Mouse (Mus musculus): ENCODE data around the gene Pmf1.
"Not testable (repeated sequence)": the region's sequence is repeated elsewhere in the genome, so short reads cannot be mapped to it uniquely, and the experiment has no call there.

Gene Pmf1

DNA sequence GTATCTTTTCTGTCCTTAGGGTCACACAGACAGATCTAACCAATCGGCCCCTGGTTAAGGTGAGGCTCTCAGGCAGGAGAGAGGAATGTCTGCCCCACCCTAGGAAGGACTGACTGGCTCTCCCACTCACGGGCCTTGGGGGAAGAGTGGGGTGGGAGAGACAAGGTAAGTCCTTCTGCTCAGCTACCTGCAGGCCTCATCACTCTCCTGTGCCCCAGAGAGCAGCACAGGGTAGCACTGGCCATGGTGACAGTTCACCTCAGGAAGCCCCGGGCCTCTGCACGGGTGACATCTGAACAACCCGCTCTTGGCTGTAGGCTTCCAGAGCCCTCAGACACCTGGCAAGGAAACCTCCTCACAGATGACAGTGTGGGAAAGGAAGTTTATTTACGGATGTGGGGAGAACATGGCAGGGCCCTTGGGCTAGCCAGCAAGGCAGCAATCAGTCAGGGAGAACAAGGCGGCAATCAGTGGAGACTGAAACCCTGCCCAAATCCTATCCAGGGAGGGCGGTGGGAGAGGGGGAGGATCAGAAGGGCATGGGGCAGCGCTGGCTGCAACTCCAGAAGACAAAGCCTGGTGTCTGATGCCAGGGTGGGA, 16.3 kb downstream of the Pmf1 start:
- DNase-seq: peak; percentile 60 to 66

DNA sequence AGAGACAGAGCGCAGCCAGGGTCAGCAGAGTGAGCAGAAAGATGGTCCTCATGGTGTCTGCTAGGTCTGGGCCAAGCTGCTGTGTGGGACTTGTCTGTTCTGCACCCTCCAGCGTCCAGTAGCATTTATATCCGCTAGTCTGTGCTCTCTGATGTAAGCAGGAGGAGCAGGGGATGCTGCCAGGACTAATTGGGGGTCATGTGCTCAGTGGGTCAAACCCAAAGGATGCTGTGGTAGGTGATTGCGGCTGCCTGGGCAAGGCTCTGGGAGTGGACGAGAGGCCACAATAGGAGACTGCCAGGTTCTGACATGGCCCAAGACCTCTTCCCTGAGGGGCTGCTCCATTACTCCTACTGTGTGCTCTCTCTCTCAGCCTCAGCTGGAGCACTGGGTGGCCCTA, 25.8 kb downstream of the Pmf1 start, which contains the start of gene Bglap:
Gene Bglap (minus strand): TSS at position 101 of the 400 bp plus-strand sequence.
- no peak for DNase-seq

DNA sequence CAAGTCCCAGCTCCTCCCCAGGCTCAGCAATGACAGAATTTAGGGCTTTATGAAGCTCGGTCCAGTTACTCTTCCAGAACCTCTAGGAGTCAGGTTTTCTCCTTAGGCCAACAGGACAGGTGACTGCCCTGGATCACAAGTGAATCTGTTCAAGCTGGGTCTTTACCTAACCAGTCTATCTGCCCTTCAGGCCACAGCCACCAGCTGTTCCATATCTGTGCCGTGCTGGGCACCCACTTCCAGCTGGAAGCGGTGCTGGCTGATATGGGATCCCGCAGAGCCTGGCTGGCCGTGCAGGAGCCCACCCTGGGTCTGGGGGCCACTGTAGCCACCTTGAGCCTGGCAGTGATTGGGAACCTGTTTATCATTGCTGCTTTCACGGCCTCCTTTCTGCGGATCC, 27.7 kb downstream of the Pmf1 start:
- not testable (repeated sequence) for DNase-seq

DNA sequence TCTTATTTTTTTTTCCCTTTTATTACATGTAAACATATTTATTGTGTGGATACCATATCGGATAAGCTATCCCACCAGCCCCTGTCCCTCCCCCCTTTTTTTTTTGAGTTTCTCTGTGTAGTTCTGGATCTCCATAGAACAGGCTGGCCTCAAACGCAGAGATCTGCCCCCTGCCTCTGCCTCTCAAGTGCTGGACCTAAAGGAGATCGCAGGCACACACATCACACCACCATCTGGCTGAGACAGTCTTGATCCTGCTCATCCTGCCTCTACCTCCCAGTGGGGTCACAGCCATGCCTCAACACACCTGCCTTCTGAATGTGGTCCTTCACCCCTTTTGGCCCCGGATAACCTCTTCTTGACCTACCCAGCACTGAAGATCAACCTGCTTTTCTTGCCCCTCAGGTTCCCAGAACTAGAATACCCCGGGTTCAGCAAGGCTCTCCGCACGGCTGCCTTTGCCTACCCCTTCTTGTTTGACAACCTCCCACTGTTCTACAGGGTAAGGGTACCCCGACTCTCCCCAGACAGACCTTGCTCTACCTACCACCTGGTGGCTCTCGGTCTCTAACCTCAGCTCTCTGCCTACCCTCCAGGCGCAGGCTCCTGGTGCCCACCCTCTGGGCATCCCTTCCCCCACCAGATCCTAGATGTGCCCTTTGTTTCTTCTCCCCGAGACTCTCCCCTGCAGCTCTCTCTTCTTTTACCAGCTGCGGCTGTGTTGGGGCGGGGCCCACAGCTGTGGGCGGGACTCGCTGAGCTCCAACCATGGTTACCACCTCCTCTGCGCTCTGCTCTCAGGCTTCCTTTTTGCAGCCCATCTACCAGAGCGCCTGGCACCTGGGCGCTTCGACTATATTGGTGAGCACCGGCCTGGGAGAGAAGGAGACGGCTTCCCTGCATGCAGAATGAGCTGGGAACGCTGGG, 28.5 kb downstream of the Pmf1 start:
- peak in 1 of 2 experiments; percentile 20 for DNase-seq

DNA sequence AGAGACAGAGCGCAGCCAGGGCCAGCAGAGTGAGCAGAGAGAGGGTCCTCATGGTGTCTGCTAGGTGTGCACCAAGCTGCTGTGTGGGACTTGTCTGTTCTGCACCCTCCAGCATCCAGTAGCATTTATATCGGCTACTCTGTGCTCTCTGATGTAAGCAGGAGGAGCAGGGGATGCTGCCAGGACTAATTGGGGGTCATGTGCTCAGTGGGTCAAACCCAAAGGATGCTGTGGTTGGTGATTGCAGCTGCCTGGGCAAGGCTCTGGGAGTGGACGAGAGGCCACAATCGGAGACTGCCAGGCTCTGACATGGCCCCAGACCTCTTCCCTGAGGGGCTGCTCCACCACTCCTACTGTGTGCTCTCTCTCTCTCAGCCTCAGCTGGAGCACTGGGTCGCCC, 31.5 kb downstream of the Pmf1 start, which contains the start of gene Bglap2:
Gene Bglap2 (minus strand): TSS at position 101 of the 400 bp plus-strand sequence.
- DNase-seq: not testable (repeated sequence)

DNA sequence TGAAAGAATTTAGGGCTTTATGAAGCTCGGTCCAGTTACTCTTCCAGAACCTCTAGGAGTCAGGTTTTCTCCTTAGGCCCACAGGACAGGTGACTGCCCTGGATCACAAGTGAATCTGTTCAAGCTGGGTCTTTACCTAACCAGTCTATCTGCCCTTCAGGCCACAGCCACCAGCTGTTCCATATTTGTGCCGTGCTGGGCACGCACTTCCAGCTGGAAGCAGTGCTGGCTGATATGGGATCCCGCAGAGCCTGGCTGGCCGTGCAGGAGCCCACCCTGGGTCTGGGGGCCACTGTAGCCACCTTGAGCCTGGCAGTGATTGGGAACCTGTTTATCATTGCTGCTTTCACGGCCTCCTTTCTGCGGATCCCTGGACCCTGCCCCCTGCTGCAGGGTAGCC, 33.5 kb downstream of the Pmf1 start:
- not testable (repeated sequence) for DNase-seq

DNA sequence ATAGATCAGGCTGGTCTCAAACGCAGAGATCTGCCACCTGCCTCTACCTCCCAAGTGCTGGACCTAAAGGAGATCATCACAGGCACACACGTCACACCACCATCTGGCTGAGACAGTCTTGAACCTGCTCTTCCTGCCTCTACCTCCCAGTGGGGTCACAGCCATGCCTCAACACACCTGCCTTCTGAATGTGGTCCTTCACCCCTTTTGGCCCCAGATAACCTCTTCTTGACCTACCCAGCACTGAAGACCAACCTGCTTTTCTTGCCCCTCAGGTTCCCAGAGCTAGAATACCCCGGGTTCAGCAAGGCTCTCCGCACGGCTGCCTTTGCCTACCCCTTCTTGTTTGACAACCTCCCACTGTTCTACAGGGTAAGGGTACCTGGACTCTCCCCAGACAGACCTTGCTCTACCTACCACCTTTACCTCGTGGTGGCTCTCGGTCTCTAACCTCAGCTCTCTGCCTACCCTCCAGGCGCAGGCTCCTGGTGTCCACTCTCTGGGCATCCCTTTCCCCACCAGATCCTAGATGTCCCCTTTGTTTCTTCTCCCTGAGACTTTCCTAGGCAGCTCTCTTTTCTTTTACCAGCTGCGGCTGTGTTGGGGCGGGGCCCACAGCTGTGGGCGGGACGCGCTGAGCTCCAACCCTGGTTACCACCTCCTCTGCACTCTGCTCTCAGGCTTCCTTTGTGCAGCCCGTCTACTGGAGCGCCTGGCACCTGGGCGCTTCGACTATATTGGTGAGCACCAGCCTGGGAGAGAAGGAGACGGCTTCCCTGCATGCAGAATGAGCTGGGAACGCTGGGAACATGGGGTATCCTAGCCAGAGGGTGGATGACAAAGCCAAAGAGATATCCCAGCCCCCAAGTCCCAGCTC, 34.1 kb downstream of the Pmf1 start:
- not testable (repeated sequence) for DNase-seq

DNA sequence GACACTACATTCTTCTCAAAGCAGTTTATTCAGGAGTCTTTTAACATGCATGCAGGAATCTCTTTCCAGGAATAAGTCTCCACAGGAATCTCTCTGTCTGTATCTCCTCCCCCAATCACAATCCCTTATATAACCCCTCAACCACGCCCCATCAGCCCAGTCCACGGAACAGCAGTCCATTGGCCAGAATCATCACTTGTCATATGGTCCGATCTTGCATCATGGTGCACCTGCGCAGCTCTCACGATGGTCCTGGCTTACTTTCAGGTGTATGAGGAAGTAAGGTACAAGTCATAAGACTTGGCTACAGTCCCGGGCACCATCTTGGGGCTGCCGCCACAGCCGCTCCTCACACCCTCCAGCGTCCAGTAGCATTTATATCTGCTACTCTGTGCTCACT, 37.5 kb downstream of the Pmf1 start, which contains the start of gene Bglap3:
Gene Bglap3 (minus strand): TSS at position 101 of the 400 bp plus-strand sequence.
- not testable (repeated sequence) for DNase-seq

DNA sequence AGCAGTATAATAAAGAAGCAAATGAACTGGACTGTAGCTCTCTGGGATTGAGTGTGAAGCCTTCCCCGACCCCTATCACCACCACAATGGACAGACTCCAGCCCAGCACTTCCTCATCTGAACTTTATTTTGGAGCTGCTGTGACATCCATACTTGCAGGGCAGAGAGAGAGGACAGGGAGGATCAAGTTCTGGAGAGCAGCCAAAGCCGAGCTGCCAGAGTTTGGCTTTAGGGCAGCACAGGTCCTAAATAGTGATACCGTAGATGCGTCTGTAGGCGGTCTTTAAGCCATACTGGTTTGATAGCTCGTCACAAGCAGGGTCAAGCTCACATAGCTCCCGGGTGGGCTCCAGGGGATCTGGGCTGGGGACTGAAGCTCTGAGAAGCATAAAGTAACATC, 41.6 kb downstream of the Pmf1 start:
- not testable (repeated sequence) for DNase-seq

DNA sequence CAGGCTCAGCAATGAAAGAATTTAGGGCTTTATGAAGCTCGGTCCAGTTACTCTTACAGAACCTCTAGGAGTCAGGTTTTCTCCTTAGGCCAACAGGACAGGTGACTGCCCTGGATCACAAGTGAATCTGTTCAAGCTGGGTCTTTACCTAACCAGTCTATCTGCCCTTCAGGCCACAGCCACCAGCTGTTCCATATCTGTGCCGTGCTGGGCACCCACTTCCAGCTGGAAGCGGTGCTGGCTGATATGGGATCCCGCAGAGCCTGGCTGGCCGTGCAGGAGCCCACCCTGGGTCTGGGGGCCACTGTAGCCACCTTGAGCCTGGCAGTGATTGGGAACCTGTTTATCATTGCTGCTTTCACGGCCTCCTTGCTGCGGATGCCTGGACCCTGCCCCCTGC, 42.6 kb downstream of the Pmf1 start:
- DNase-seq: not testable (repeated sequence)

DNA sequence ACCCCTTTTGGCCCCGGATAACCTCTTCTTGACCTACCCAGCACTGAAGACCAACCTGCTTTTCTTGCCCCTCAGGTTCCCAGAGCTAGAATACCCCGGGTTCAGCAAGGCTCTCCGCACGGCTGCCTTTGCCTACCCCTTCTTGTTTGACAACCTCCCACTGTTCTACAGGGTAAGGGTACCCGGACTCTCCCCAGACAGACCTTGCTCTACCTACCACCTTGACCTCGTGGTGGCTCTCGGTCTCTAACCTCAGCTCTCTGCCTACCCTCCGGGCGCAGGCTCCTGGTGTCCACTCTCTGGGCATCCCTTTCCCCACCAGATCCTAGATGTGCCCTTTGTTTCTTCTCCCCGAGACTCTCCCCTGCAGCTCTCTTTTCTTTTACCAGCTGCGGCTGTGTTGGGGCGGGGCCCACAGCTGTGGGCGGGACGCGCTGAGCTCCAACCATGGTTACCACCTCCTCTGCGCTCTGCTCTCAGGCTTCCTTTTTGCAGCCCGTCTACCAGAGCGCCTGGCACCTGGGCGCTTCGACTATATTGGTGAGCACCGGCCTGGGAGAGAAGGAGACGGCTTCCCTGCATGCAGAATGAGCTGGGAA, 43.2 kb downstream of the Pmf1 start:
- DNase-seq: not testable (repeated sequence)

DNA sequence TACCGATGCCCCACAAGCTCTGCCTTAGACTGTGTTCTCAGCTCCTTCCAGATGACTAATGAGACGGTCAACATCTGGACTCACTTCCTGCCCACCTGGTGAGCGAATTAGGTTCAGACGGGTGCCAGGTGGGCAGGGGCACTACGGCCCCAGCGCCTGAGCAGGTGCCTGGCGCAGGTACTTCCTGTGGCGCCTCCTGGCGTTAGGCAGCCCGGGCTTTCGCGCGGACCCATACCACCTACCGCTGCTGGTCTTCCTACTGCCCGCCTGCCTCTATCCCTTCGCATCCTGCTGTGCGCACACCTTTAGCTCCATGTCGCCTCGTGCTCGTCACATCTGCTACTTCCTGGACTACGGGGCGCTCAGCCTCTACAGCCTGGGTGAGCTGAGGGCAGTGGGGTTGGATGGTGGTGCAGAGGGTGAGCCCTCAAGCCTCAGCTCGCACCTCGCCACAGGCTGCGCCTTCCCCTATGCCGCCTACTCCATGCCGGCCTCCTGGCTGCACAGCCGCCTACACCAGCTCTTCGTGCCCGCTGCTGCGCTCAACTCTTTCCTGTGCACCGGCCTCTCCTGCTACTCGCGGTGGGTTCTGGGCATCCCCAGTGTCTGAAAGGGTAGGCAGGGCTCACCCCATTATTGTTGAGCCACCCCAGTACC, 44.3 kb downstream of the Pmf1 start:
- no peak for DNase-seq

DNA sequence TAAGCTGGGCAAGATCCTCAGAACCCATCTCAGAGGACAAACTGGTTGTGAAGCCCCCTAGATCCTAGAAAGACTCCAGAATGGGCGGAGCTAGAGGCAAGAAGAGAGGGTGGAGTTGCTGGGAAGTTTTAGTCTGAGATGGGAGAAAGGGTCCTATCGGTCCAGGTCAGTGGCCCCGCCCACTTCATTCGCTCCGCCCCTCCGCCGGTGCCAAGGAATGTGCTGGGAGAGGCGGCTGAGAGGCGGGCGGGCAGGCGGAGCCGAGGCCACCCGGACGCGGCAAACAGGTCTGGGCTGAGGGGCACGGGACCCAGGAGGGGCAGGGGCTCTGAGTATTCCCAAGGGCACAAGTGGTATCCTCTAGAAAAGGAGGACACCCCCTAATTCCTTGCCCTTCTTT, 45.8 kb downstream of the Pmf1 start, which contains the start of gene Paqr6:
Gene Paqr6 (plus strand): TSS at position 248 of the 400 bp plus-strand sequence.
- peak; percentile 63 to 77 for DNase-seq

DNA sequence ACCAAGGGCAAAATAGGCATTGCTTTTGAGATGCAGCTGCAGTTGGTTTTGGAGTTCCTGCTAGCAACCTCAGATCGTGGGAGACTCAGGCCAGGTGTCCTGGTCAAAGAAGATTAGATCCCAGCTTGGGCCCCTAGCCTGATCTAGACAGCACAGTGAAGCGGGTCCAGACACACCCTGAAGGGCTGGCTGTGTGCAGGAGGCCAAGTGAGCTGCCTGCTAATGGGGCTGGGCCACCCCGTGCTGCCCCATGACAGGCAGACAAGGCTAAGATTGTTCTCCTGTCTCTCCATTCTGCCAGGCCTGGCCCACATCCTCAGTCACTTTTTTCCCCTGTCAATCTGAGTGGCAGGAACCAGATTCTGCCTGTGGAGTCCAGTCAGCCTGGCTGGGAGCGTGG, 46.4 kb downstream of the Pmf1 start:
- peak in 1 of 2 experiments; percentile 39 for DNase-seq

DNA sequence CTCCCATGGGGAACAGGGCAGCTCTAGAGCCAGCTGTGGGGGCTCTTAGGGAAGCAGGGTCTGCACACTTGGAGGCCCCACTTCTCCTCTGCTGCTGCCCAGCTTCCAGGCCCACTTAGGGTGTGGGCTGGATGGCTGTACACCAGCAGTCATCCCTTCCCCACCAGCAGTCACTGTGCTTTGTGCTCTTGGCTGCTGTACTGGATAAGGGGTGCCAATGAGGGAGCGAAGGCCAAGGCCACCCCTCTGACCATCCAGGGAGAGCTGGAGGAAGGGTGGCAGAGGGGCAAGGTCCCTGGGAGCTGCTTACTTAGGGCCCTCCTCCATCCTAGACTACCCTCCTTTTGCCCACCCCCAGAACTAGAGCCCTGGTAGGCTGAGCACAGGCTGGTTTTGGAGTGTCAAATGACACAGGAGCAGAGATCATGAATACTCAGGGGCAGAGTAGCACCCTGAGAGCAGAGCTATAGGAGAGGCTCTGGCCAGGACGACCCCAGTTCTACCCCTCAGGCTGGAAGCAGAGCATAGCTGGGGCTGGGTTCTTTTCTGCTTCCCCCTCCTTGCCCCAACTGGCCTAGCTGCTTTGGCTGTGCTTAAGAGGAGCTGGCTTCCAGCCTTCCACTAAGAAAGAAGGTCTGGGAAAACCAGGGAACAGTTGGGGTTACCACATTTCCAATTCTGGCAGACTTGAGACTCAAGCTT, 48.4 kb downstream of the Pmf1 start:
- peak; percentile 26 to 42 for DNase-seq

DNA sequence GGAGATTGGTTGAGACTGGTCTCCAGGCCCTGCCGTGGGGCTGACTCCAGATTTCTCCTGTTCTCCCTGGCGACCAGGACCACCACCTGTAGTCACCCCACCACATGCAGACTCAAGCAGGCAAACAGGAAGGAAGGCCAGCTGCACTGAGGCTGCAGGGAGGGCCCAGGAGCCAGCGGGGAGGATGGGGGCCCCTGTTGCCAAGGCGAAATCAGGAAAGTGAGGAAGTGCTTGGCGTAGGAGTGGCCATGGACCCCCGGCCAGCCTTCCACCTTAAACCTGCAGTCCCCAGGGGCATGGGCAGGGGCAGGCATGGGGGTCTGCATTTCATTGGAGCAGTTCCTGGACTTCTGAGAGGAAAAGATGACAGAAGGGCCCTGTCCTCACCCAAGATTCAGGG, 49.0 kb downstream of the Pmf1 start:
- DNase-seq: no peak

DNA sequence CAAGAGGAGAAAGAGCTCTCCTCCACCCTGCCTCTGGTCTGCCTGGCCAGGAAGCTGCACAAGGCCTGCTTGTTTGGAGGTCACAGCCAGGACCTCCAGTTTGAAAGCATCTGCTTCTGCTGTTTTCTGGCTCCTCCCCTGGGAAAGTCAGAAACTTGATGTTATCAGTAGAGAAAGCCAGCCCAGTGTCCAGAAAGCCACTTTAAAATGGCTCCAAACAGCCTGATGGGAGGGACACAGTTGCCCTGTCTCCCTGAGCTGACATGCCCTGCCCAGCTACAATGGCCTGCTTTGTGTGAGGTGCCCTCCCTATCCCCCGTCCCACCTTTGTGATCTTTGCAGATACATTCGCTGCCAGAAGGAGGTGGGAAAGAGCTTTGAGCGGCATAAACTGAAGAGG, 50.1 kb downstream of the Pmf1 start:
- DNase-seq: no peak

DNA sequence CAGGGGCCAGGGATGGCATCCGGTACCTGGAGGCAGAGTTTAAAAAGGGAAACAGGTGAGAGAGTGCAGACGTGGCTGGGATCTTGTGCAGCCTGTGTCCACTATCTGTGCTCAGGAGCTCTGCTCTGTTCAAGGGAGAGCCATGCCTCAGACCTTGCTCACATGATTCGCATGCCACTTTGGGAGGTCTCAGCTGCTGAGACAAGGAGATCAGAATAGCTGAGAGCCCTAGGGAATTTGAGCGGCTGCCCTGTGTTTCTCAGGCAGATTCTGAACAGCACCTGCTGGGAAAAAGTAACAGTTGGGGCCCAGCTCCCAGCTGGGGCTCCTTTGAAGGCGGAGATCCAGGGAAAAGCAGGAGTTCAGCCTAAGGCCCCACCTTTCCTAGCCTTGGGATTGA, 50.5 kb downstream of the Pmf1 start:
- no peak for DNase-seq

DNA sequence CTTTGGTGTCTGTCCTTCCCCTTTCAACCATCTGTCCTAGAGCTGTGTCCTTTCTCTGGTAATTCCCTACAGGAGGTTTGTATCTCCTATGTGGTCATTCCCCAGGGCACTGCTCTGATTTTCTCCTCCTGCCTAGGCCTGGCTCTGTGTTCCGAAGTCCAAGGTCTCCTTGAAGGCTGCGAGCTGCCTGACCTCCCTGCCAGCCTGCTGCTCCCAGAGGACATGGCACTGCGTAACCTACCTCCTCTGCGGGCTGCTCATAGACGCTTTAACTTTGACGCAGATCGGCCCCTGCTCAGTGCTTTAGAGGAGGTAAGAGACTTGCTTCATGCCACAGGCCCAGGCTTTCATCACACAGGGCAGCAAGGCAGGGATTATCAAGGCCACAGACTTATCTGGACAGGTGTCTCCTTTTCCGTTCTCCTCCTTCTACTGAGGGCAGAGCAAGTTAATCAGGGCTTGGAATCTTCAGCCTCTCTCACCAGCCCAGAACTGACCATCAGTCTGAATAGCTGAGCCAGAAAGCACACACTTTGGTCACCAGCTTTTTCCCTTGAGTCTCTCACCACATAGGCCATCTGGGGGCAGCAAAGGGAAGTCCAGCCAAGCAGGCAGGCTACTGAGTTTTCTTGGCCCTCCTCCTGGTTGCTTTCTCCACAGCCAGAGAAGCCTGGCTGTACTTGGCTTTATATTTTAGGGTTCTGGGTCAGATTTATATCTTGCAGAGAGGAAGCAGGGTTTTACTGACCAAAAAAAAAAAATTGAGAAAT, 55.5 kb downstream of the Pmf1 start:
- peak; percentile 38 to 52 for DNase-seq

DNA sequence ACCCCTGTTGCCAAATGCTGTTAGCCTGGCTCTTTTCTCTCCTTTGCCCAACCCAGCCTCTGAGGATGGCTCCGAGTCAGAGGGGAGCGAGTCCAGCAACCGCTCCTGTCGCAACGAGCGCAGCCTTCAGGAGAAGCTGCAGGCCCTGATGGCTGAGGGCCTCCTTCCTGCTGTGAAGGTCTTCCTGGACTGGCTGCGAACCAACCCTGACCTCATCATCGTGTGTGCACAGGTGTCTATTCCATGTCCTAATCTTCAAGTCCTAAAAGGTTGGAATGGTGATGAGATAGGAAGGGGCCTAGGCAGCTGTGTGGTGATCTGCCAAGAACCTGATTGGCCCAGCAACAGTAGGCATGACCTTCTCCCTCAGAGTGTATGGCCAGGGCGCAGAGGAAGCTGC, 57.2 kb downstream of the Pmf1 start:
- no peak for DNase-seq
